Mouse (Mus musculus): ENCODE data around the gene Poc1a. TPM values are rescaled to one million over a fixed set of nuclear protein-coding genes. Genes with fewer than 3 reads are reported as not detected.

Poc1a gene
- polyA plus RNA-seq (2014; fragmentation: Nextera tagmentation; extraction: Ambion mirVana) = 25.2 and 27.7 TPM in 2 replicates

- Histone ChIP-seq H3K4me1 (ENCODE audit: control insufficient read depth, insufficient read depth, low read length) (peaks cover 6% of the 10 kb centered on the region; the same call in 1 of the 2 replicates), H3K4me3 (ENCODE audit: low read depth, low read length) (peak within 1 kb of the TSS; percentile 62), H3K27ac (ENCODE audit: low read length) (peak within 1 kb of the TSS; percentile 35; the same call in 1 of the 2 replicates), H3K4me2 (replicated peaks; ENCODE audit: low read depth, low read length) (peak within 1 kb of the TSS; percentile 67), H3K36me3 (ENCODE audit: control insufficient read depth, insufficient read depth, low read length) (peaks cover 15% of the 10 kb centered on the region), H3K9me3 (ENCODE audit: control insufficient read depth, low read depth, low read length) (no peaks in the 10 kb centered on the region), H3K27me3 (ENCODE audit: control insufficient read depth, insufficient read depth, low read length) (no peaks in the 10 kb centered on the region), H3K9ac (replicated peaks; ENCODE audit: low read depth, low read length) (peak within 1 kb of the TSS; percentile 62)
- ATAC-seq (ENCODE audit: insufficient number of reproducible peaks, insufficient read depth, low FRiP score, low read depth) = peak; percentile 97
- WGBS = under 1% methylated on average over 47 of the region's 47 CpGs
Observed at GRCm38 (mm10) chr9:106280808-106281544, at the start of gene Poc1a. Gene Poc1a, plus strand, starts transcription at chr9:106281061.

GRCm38 (mm10) chr9:106231220-106231619 is 49.6 kb upstream of the Poc1a start:
- Histone ChIP-seq H3K9ac (replicated peaks; ENCODE audit: low read depth, low read length) (no peak overlapping the region), H3K27ac (ENCODE audit: low read length) (no peak overlapping the region), H3K4me2 (replicated peaks; ENCODE audit: low read depth, low read length) (no peak overlapping the region), H3K36me3 (ENCODE audit: control insufficient read depth, insufficient read depth, low read length) (peaks cover 39% of the 10 kb centered on the region), H3K9me3 (ENCODE audit: control insufficient read depth, low read depth, low read length) (no peaks in the 10 kb centered on the region), H3K4me1 (ENCODE audit: control insufficient read depth, insufficient read depth, low read length) (peaks cover 2% of the 10 kb centered on the region; the same call in 1 of the 2 replicates), H3K27me3 (ENCODE audit: control insufficient read depth, insufficient read depth, low read length) (no peaks in the 10 kb centered on the region), H3K4me3 (ENCODE audit: low read depth, low read length) (no peak overlapping the region)
- 73% methylated on average over 7 of the region's 7 CpGs for WGBS
- ATAC-seq (ENCODE audit: insufficient number of reproducible peaks, insufficient read depth, low FRiP score, low read depth) = no peak

GRCm38 (mm10) chr9:106231816-106232215 is 49.0 kb upstream of the Poc1a start:
- Histone ChIP-seq H3K9ac (replicated peaks; ENCODE audit: low read depth, low read length) (no peak overlapping the region), H3K27me3 (ENCODE audit: control insufficient read depth, insufficient read depth, low read length) (no peaks in the 10 kb centered on the region), H3K9me3 (ENCODE audit: control insufficient read depth, low read depth, low read length) (no peaks in the 10 kb centered on the region), H3K36me3 (ENCODE audit: control insufficient read depth, insufficient read depth, low read length) (peaks cover 44% of the 10 kb centered on the region), H3K4me2 (replicated peaks; ENCODE audit: low read depth, low read length) (no peak overlapping the region), H3K4me1 (ENCODE audit: control insufficient read depth, insufficient read depth, low read length) (no peaks in the 10 kb centered on the region; the same call in 1 of the 2 replicates), H3K27ac (ENCODE audit: low read length) (no peak overlapping the region), H3K4me3 (ENCODE audit: low read depth, low read length) (no peak overlapping the region)
- 83% methylated on average over 4 of the region's 4 CpGs for WGBS
- no peak for ATAC-seq (ENCODE audit: insufficient number of reproducible peaks, insufficient read depth, low FRiP score, low read depth)

GRCm38 (mm10) chr9:106232956-106233355 is 47.9 kb upstream of the Poc1a start:
- 97% methylated on average over 3 of the region's 3 CpGs for WGBS
- Histone ChIP-seq H3K4me1 (ENCODE audit: control insufficient read depth, insufficient read depth, low read length) (no peaks in the 10 kb centered on the region), H3K27ac (ENCODE audit: low read length) (no peak overlapping the region), H3K27me3 (ENCODE audit: control insufficient read depth, insufficient read depth, low read length) (no peaks in the 10 kb centered on the region), H3K4me2 (replicated peaks; ENCODE audit: low read depth, low read length) (no peak overlapping the region), H3K9ac (replicated peaks; ENCODE audit: low read depth, low read length) (no peak overlapping the region), H3K36me3 (ENCODE audit: control insufficient read depth, insufficient read depth, low read length) (peaks cover 54% of the 10 kb centered on the region), H3K9me3 (ENCODE audit: control insufficient read depth, low read depth, low read length) (no peaks in the 10 kb centered on the region), H3K4me3 (ENCODE audit: low read depth, low read length) (no peak overlapping the region)
- ATAC-seq (ENCODE audit: insufficient number of reproducible peaks, insufficient read depth, low FRiP score, low read depth) = no peak

- 78% methylated on average over 6 of the region's 6 CpGs for WGBS
- Histone ChIP-seq H3K9ac (replicated peaks; ENCODE audit: low read depth, low read length) (no peak overlapping the region), H3K36me3 (ENCODE audit: control insufficient read depth, insufficient read depth, low read length) (peaks cover 64% of the 10 kb centered on the region), H3K27ac (ENCODE audit: low read length) (no peak overlapping the region), H3K9me3 (ENCODE audit: control insufficient read depth, low read depth, low read length) (no peaks in the 10 kb centered on the region), H3K4me3 (ENCODE audit: low read depth, low read length) (no peak overlapping the region), H3K4me2 (replicated peaks; ENCODE audit: low read depth, low read length) (no peak overlapping the region), H3K27me3 (ENCODE audit: control insufficient read depth, insufficient read depth, low read length) (no peaks in the 10 kb centered on the region), H3K4me1 (ENCODE audit: control insufficient read depth, insufficient read depth, low read length) (no peaks in the 10 kb centered on the region)
- ATAC-seq (ENCODE audit: insufficient number of reproducible peaks, insufficient read depth, low FRiP score, low read depth) = no peak
Observed at GRCm38 (mm10) chr9:106233953-106234352, 46.9 kb upstream of the Poc1a start.

GRCm38 (mm10) chr9:106235194-106235830 is 45.5 kb upstream of the Poc1a start:
- H3K4me1 ChIP-seq (ENCODE audit: control insufficient read depth, insufficient read depth, low read length) = no peaks in the 10 kb centered on the region
- no peaks in the 10 kb centered on the region for H3K9me3 ChIP-seq (ENCODE audit: control insufficient read depth, low read depth, low read length)
- ATAC-seq (ENCODE audit: insufficient number of reproducible peaks, insufficient read depth, low FRiP score, low read depth) = no peak
- WGBS = 86% methylated on average over 23 of the region's 23 CpGs
- no peak overlapping the region for H3K27ac ChIP-seq (ENCODE audit: low read length)
- H3K36me3 ChIP-seq (ENCODE audit: control insufficient read depth, insufficient read depth, low read length) = peaks cover 70% of the 10 kb centered on the region
- no peak overlapping the region for H3K9ac ChIP-seq (replicated peaks; ENCODE audit: low read depth, low read length)
- no peak overlapping the region for H3K4me3 ChIP-seq (ENCODE audit: low read depth, low read length)
- H3K27me3 ChIP-seq (ENCODE audit: control insufficient read depth, insufficient read depth, low read length) = no peaks in the 10 kb centered on the region
- no peak overlapping the region for H3K4me2 ChIP-seq (replicated peaks; ENCODE audit: low read depth, low read length)

- ATAC-seq (ENCODE audit: insufficient number of reproducible peaks, insufficient read depth, low FRiP score, low read depth) = no peak
- Histone ChIP-seq H3K4me3 (ENCODE audit: low read depth, low read length) (no peak overlapping the region), H3K36me3 (ENCODE audit: control insufficient read depth, insufficient read depth, low read length) (peaks cover 80% of the 10 kb centered on the region), H3K27ac (ENCODE audit: low read length) (no peak overlapping the region), H3K4me2 (replicated peaks; ENCODE audit: low read depth, low read length) (no peak overlapping the region), H3K9ac (replicated peaks; ENCODE audit: low read depth, low read length) (no peak overlapping the region), H3K9me3 (ENCODE audit: control insufficient read depth, low read depth, low read length) (no peaks in the 10 kb centered on the region), H3K4me1 (ENCODE audit: control insufficient read depth, insufficient read depth, low read length) (no peaks in the 10 kb centered on the region), H3K27me3 (ENCODE audit: control insufficient read depth, insufficient read depth, low read length) (no peaks in the 10 kb centered on the region)
- 92% methylated on average over 23 of the region's 23 CpGs for WGBS
Observed at GRCm38 (mm10) chr9:106236156-106236817, 44.6 kb upstream of the Poc1a start.

GRCm38 (mm10) chr9:106236818-106237211 is 44.0 kb upstream of the Poc1a start:
- Histone ChIP-seq H3K36me3 (ENCODE audit: control insufficient read depth, insufficient read depth, low read length) (peaks cover 85% of the 10 kb centered on the region), H3K27me3 (ENCODE audit: control insufficient read depth, insufficient read depth, low read length) (no peaks in the 10 kb centered on the region), H3K27ac (ENCODE audit: low read length) (no peak overlapping the region), H3K4me1 (ENCODE audit: control insufficient read depth, insufficient read depth, low read length) (no peaks in the 10 kb centered on the region), H3K4me2 (replicated peaks; ENCODE audit: low read depth, low read length) (no peak overlapping the region), H3K4me3 (ENCODE audit: low read depth, low read length) (no peak overlapping the region), H3K9me3 (ENCODE audit: control insufficient read depth, low read depth, low read length) (no peaks in the 10 kb centered on the region), H3K9ac (replicated peaks; ENCODE audit: low read depth, low read length) (no peak overlapping the region)
- no peak for ATAC-seq (ENCODE audit: insufficient number of reproducible peaks, insufficient read depth, low FRiP score, low read depth)
- WGBS = 73% methylated on average over 3 of the region's 3 CpGs
